Mouse (Mus musculus) CH12.LX (cell line): ENCODE data around the gene Ptgr1. TPM values are rescaled to one million over a fixed set of nuclear protein-coding genes. Genes with fewer than 3 reads are reported as not detected.

ENCODE experiments used
- DNase-seq: peaks from one replicate; pipeline ENCODE4 v3.0.0-alpha.2; 2013; ENCODE audit errors: extremely low read depth
- H3K27ac ChIP-seq: 2 replicates; pipeline ENCODE4 v1.5.1; 2012; ENCODE audit warnings: low read depth, mild to moderate bottlenecking, control low read depth, moderate library complexity; ENCODE audit not compliant: insufficient read depth
- H3K27me3 ChIP-seq: replicated peaks from 2 replicates; pipeline ENCODE3; 2012; ENCODE audit warnings: inconsistent platforms
- H3K36me3 ChIP-seq, 2 experiments: replicated peaks in 1 of 2; 2 replicates each; pipeline versions ENCODE3 to v1.6.1; 2012; ENCODE audit warnings: inconsistent platforms in 1 of 2, low read length in 1 of 2, mild to moderate bottlenecking in 1 of 2, mixed read lengths in 1 of 2, moderate library complexity in 1 of 2; ENCODE audit not compliant: control insufficient read depth in 1 of 2, insufficient read depth in 1 of 2
- H3K4me1 ChIP-seq, 2 experiments: 2 replicates each; pipeline ENCODE4 v1.6.1; 2012; ENCODE audit warnings: inconsistent platforms in 1 of 2, moderate library complexity in 1 of 2; ENCODE audit not compliant: insufficient read depth in 2 of 2, control insufficient read depth in 1 of 2
- H3K4me2 ChIP-seq: 2 replicates; pipeline ENCODE4 v1.6.1; 2012; ENCODE audit warnings: low read depth, mild to moderate bottlenecking, control low read depth; ENCODE audit not compliant: poor library complexity, insufficient read depth, severe bottlenecking
- H3K4me3 ChIP-seq, 3 experiments: fragments of 150-350 bp in 1 of 3; sonication (generic) in 1 of 3; replicated peaks in 1 of 3; 2 replicates each; pipeline versions ENCODE3 to v1.5.1; 2011 to 2012; ENCODE audit warnings: low read depth in 2 of 3, low read length in 2 of 3, mild to moderate bottlenecking in 2 of 3, moderate library complexity in 2 of 3, control low read depth in 1 of 3, improper control_type of control experiment in 1 of 3, inconsistent platforms in 1 of 3, mixed read lengths in 1 of 3; ENCODE audit not compliant: poor library complexity in 1 of 3
- H3K79me2 ChIP-seq: replicated peaks from 2 replicates; pipeline ENCODE4 v1.6.1; 2012; ENCODE audit warnings: mild to moderate bottlenecking, moderate library complexity; ENCODE audit not compliant: control insufficient read depth, poor library complexity, insufficient read depth, severe bottlenecking; ENCODE audit errors: extremely low read depth
- H3K9ac ChIP-seq: 2 replicates; pipeline ENCODE4 v1.6.1; 2012; ENCODE audit warnings: low read depth, mild to moderate bottlenecking, control low read depth, moderate library complexity; ENCODE audit not compliant: insufficient read depth
- H3K9me3 ChIP-seq: replicated peaks from 2 replicates; pipeline ENCODE3; 2012; ENCODE audit warnings: low read length, inconsistent platforms, mixed read lengths
- BHLHE40 ChIP-seq: IDR thresholded peaks from 2 replicates; pipeline ENCODE4 v1.6.1; 2011; ENCODE audit warnings: mild to moderate bottlenecking, low read depth, low read length, improper control_type of control experiment
- CTCF ChIP-seq, 2 experiments: IDR thresholded peaks in 1 of 2; conservative IDR thresholded peaks in 1 of 2; 2 replicates each; pipeline ENCODE4 v1.5.1; 2011 to 2012; ENCODE audit warnings: low read depth in 2 of 2, low read length in 2 of 2, improper control_type of control experiment in 1 of 2, inconsistent platforms in 1 of 2, mild to moderate bottlenecking in 1 of 2, moderate library complexity in 1 of 2
- E2F4 ChIP-seq: IDR thresholded peaks from 2 replicates; pipeline ENCODE4 v1.6.1; 2011; ENCODE audit warnings: low read depth, low read length, improper control_type of control experiment; ENCODE audit not compliant: insufficient replicate concordance
- EP300 ChIP-seq: IDR thresholded peaks from 2 replicates; pipeline ENCODE4 v1.6.1; 2011; ENCODE audit warnings: low read length, improper control_type of control experiment
- HCFC1 ChIP-seq: IDR thresholded peaks from 2 replicates; pipeline ENCODE4 v1.6.1; 2012; ENCODE audit warnings: low read depth, mild to moderate bottlenecking, inconsistent platforms, low read length, improper control_type of control experiment
- JUND ChIP-seq: conservative IDR thresholded peaks from 2 replicates; pipeline ENCODE4 v1.6.1; 2011; ENCODE audit warnings: low read depth, low read length, improper control_type of control experiment
- KAT2A ChIP-seq: IDR thresholded peaks from 2 replicates; pipeline ENCODE4 v1.6.1; 2012; ENCODE audit warnings: low read length, improper control_type of control experiment, inconsistent platforms; ENCODE audit not compliant: insufficient replicate concordance
- NRF1 ChIP-seq: IDR thresholded peaks from 2 replicates; pipeline ENCODE4 v1.6.1; 2014; ENCODE audit warnings: low read depth, mild to moderate bottlenecking, inconsistent platforms, low read length, improper control_type of control experiment, moderate library complexity
- RAD21 ChIP-seq: IDR thresholded peaks from 2 replicates; pipeline ENCODE4 v1.6.1; 2011; ENCODE audit warnings: low read depth, mild to moderate bottlenecking, low read length, improper control_type of control experiment, moderate library complexity
- SMC3 ChIP-seq: IDR thresholded peaks from 2 replicates; pipeline ENCODE4 v1.6.1; 2011; ENCODE audit warnings: low read depth, low read length, improper control_type of control experiment
- TBP ChIP-seq: conservative IDR thresholded peaks from 2 replicates; pipeline ENCODE4 v1.6.1; 2011; ENCODE audit warnings: low read depth, low read length, improper control_type of control experiment
- ZC3H11A ChIP-seq: IDR thresholded peaks from 2 replicates; pipeline ENCODE4 v1.6.1; 2012; ENCODE audit warnings: low read depth, mild to moderate bottlenecking, inconsistent platforms, low read length, improper control_type of control experiment
- ZNF384 ChIP-seq: IDR thresholded peaks from 2 replicates; pipeline ENCODE4 v1.6.1; 2012; ENCODE audit warnings: low read depth, low read length, improper control_type of control experiment, inconsistent platforms
- dilution Hi-C: fragments of 300-500 bp; cut with MboI; formaldehyde crosslinking; loops from 2 replicates; pipeline ENCODE4 v1.14.3; 2020; ENCODE audit warnings: low sequenced_read_pairs; ENCODE audit not compliant: extremely low pct_unique_long_range_greater_than_20kb, extremely low pct_ligation_motif_present
- in situ Hi-C: fragments of 300-500 bp; cut with MboI; formaldehyde crosslinking; loops from 3 replicates; pipeline ENCODE4 v1.14.3; 2019; ENCODE audit warnings: low sequenced_read_pairs, low pct_ligation_motif_present, low pct_unique_long_range_greater_than_20kb, mixed read lengths
- polyA plus RNA-seq: library from polyadenylated mRNA; unstranded; fragments of >175 nt; gene quantifications from 2 replicates; pipeline ENCODE4 v1.2.1, GENCODE M21; 2012; ENCODE audit warnings: low read depth; ENCODE audit not compliant: insufficient read length
- total RNA-seq, 2 experiments: library from RNA; depleted of rRNA; stranded (reverse); fragments of 300-350 nt in 1 of 2; fragments of >200 nt in 1 of 2; gene quantifications; 2 replicates each; pipeline ENCODE4 v1.2.3; 2012 to 2014

Ptgr1 gene
- total and polyA plus RNA-seq, 3 experiments: 2.4 to 7.2 (median 4.0) TPM

- H3K79me2 ChIP-seq: no peaks in the 10 kb centered on the region
- H3K4me3 ChIP-seq: no peak overlapping the region
- no peaks in the 10 kb centered on the region for H3K9me3 ChIP-seq
- peaks cover 0 to 3% of the 10 kb centered on the region in 2 experiments; a peak in 1 of 4 replicates for H3K4me1 ChIP-seq
- no peaks in the 10 kb centered on the region for H3K27me3 ChIP-seq
- TF ChIP-seq KAT2A (no peak), E2F4 (no peak), JUND (no peak), BHLHE40 (no peak), EP300 (no peak), TBP (no peak), SMC3 (no peak), ZC3H11A (no peak), CTCF (conservative IDR thresholded peaks at IDR 0.05 in 1 of 2, IDR thresholded peaks at IDR 0.05 in 1 of 2; ENCODE audit: low read depth in 2 of 2, low read length in 2 of 2) (no peak), NRF1 (no peak)
- no peak overlapping the region for H3K27ac ChIP-seq
- in situ Hi-C loops (no loop called here), dilution Hi-C loops (no loop called here)
- no peaks in the 10 kb centered on the region for H3K36me3 ChIP-seq
- no peak overlapping the region for H3K9ac ChIP-seq
- no peak for DNase-seq
- no peak overlapping the region for H3K4me2 ChIP-seq
Observed at GRCm38 (mm10) chr4:58941638-58942037, 45.3 kb downstream of the Ptgr1 start.

GRCm38 (mm10) chr4:58935846-58936245 lies 51.1 kb downstream of the Ptgr1 start:
- in situ Hi-C loops: no loop called here
- Histone ChIP-seq H3K27me3 (no peaks in the 10 kb centered on the region), H3K36me3 (no peaks in the 10 kb centered on the region), H3K4me3 (no peak overlapping the region), H3K4me1 (no peaks in the 10 kb centered on the region), H3K9me3 (no peaks in the 10 kb centered on the region), H3K27ac (no peak overlapping the region)
- DNase-seq: no peak
- no peak for TF ChIP-seq NRF1
- TF ChIP-seq, all 38 proteins: peak for 0
- H3K9ac ChIP-seq: no peak overlapping the region
- dilution Hi-C loops: no loop called here
- H3K79me2 ChIP-seq: no peaks in the 10 kb centered on the region
- no peak overlapping the region for H3K4me2 ChIP-seq

GRCm38 (mm10) chr4:58934746-58935476 lies 52.0 kb downstream of the Ptgr1 start:
- Histone ChIP-seq H3K27ac (no peak overlapping the region), H3K9me3 (no peaks in the 10 kb centered on the region), H3K36me3 (no peaks in the 10 kb centered on the region), H3K27me3 (no peaks in the 10 kb centered on the region), H3K4me2 (peak overlapping the region; percentile 39)
- TF ChIP-seq RAD21 (peak; percentile 1; the same call in 1 of the 2 replicates), CTCF (conservative IDR thresholded peaks at IDR 0.05 in 1 of 2, IDR thresholded peaks at IDR 0.05 in 1 of 2; ENCODE audit: low read depth in 2 of 2, low read length in 2 of 2) (peak in 1 of 2 experiments; percentile 47; a peak in 2 of 4 replicates), ZNF384 (no peak), HCFC1 (no peak)
- TF ChIP-seq, all 38 proteins: peak for 2
- Histone ChIP-seq H3K9ac (no peak overlapping the region), H3K4me1 (no peaks in the 10 kb centered on the region), H3K4me3 (no peak overlapping the region), H3K79me2 (no peaks in the 10 kb centered on the region)
- DNase-seq: peak; percentile 21
- dilution Hi-C loops (no loop called here), in situ Hi-C loops (no loop called here)
